ENCODE assay signal across 15 mouse cellular contexts in the genomic region with DNA sequence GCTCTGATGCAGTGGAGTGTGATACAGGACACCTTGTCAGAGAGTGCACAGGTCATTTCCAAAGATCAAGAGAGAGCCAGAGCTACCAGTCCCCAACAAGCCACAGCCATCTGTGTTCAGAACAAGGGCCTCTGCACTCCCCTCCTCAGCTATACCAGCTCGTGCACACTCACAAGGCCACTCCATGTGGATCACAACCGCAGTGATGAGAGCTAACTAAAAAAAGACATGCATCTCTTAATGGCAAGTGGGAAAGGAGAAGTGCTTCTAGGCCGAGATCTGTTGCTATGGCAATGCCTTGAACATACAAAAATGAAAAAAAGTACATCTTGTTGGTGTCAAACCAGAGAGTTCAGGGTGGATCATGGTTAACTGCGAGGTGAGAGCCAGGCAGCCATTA. TPM values are rescaled to one million over a fixed set of nuclear protein-coding genes. Genes with fewer than 3 reads are reported as not detected.
A peak's percentile ranks its signal among the peaks of the same experiment; 100 is the strongest.
DNase-seq lines count a peak whose midpoint lies in the region; ATAC-seq and TF ChIP-seq lines count a peak whose summit lies in the region.
"Had no signal": no experiment of that assay in that cellular context is flagged by ENCODE, and none has a peak within 500 bp of the region (broad histone marks: within the 10 kb centered on the region; RNA-seq: fewer than 3 reads in every experiment).

No protein-coding gene starts in this region.

- DNase-seq in hindbrain, postnatal 0 days (ENCODE audit: low spot score): peak; percentile 23
- no peak for DNase-seq in hindbrain, embryonic 14.5 days (ENCODE audit: low spot score)
- no peak for DNase-seq in midbrain, postnatal 0 days (ENCODE audit: low spot score)
- DNase-seq in right cerebral cortex, postnatal 25 days: peak; percentile 43
- no peak for DNase-seq in urinary bladder, adult 2 months (ENCODE audit: low spot score)
- no peak for DNase-seq in kidney, adult 8-10 months

- no peak overlapping the region for H3K9ac ChIP-seq in hindbrain, postnatal 0 days (replicated peaks; ENCODE audit: low read length)
- H3K9ac ChIP-seq in hindbrain, embryonic 14.5 days: no peak overlapping the region
- no peak overlapping the region for H3K9ac ChIP-seq in midbrain, postnatal 0 days (replicated peaks; ENCODE audit: low read length, poor library complexity, severe bottlenecking)
- no peak overlapping the region for H3K9ac ChIP-seq in midbrain, embryonic 13.5 days (replicated peaks)
- H3K9ac ChIP-seq: heart, embryonic 12.5 days; liver, embryonic 12.5 days; midbrain, embryonic 15.5 days had no signal

- H3K4me1 ChIP-seq in hindbrain, postnatal 0 days (ENCODE audit: insufficient read depth, low read length): peaks cover 8% of the 10 kb centered on the region
- 0 out of 2 replicates have a peak, but pooled peaks cover 6% of the 10 kb centered on the region for H3K4me1 ChIP-seq in hindbrain, embryonic 14.5 days (replicated peaks; ENCODE audit: control insufficient read depth, insufficient read depth, low read length)
- peaks cover 9% of the 10 kb centered on the region; the same call in 1 of the 2 replicates for H3K4me1 ChIP-seq in midbrain, postnatal 0 days (ENCODE audit: insufficient read depth, low read length)
- H3K4me1 ChIP-seq in midbrain, embryonic 13.5 days (replicated peaks): peaks cover 23% of the 10 kb centered on the region

- no peak overlapping the region for H3K4me2 ChIP-seq in hindbrain, postnatal 0 days (ENCODE audit: low read depth, low read length)
- no peak overlapping the region for H3K4me2 ChIP-seq in hindbrain, embryonic 14.5 days (replicated peaks)
- no peak overlapping the region for H3K4me2 ChIP-seq in midbrain, postnatal 0 days (ENCODE audit: low read depth, low read length, poor library complexity, severe bottlenecking)
- H3K4me2 ChIP-seq in midbrain, embryonic 13.5 days (replicated peaks): no peak overlapping the region
- H3K4me2 ChIP-seq: heart, embryonic 12.5 days; liver, embryonic 12.5 days; midbrain, embryonic 15.5 days had no signal

- 42% methylated on average over 4 of the region's 4 CpGs for WGBS in hindbrain, postnatal 0 days
- 60% methylated on average over 4 of the region's 4 CpGs for WGBS in hindbrain, embryonic 14.5 days
- 28% methylated on average over 4 of the region's 4 CpGs for WGBS in midbrain, postnatal 0 days
- WGBS in midbrain, embryonic 13.5 days: 54% methylated on average over 4 of the region's 4 CpGs

- no peak for ATAC-seq in hindbrain, postnatal 0 days
- no peak for ATAC-seq in hindbrain, embryonic 14.5 days (ENCODE audit: low FRiP score)
- ATAC-seq in midbrain, postnatal 0 days (ENCODE audit: low FRiP score): peak; percentile 24; the same call in 1 of the 2 replicates
- ATAC-seq in midbrain, embryonic 13.5 days: no peak
- peak; percentile 75 for ATAC-seq in granulocyte monocyte progenitor cell, adult 5-6 weeks (replicated peaks; ENCODE audit: poor library complexity, severe bottlenecking)
- ATAC-seq: CD4-positive, CD25-positive, alpha-beta regulatory T cell, adult 4 months; midbrain, embryonic 15.5 days had no signal

- H3K9me3 ChIP-seq in hindbrain, postnatal 0 days (ENCODE audit: low read length): no peaks in the 10 kb centered on the region
- H3K9me3 ChIP-seq in hindbrain, embryonic 14.5 days (ENCODE audit: control insufficient read depth, low read length): no peaks in the 10 kb centered on the region
- H3K9me3 ChIP-seq in midbrain, postnatal 0 days (ENCODE audit: low read length): no peaks in the 10 kb centered on the region
- no peaks in the 10 kb centered on the region for H3K9me3 ChIP-seq in midbrain, embryonic 13.5 days
- H3K9me3 ChIP-seq: heart, embryonic 12.5 days; liver, embryonic 12.5 days; midbrain, embryonic 15.5 days had no signal

- no peak for TF ChIP-seq CTCF in hindbrain, postnatal 0 days (IDR thresholded peaks at IDR 0.05; ENCODE audit: low read depth)
- TF ChIP-seq CTCF in midbrain, postnatal 0 days (IDR thresholded peaks at IDR 0.05): no peak

- no peaks in the 10 kb centered on the region for H3K36me3 ChIP-seq in hindbrain, postnatal 0 days (ENCODE audit: insufficient read depth, low read length)
- H3K36me3 ChIP-seq in hindbrain, embryonic 14.5 days (replicated peaks; ENCODE audit: control insufficient read depth, insufficient read depth): no peaks in the 10 kb centered on the region
- H3K36me3 ChIP-seq in midbrain, postnatal 0 days (ENCODE audit: insufficient read depth, low read length): no peaks in the 10 kb centered on the region
- no peaks in the 10 kb centered on the region for H3K36me3 ChIP-seq in midbrain, embryonic 13.5 days
- H3K36me3 ChIP-seq: heart, embryonic 12.5 days; liver, embryonic 12.5 days; midbrain, embryonic 15.5 days had no signal

- no peaks in the 10 kb centered on the region for H3K27me3 ChIP-seq in hindbrain, postnatal 0 days (ENCODE audit: insufficient read depth, low read length)
- H3K27me3 ChIP-seq in hindbrain, embryonic 14.5 days (ENCODE audit: control insufficient read depth, insufficient read depth, low read length): no peaks in the 10 kb centered on the region
- no peaks in the 10 kb centered on the region for H3K27me3 ChIP-seq in midbrain, postnatal 0 days (ENCODE audit: insufficient read depth, low read length)
- H3K27me3 ChIP-seq in midbrain, embryonic 13.5 days: no peaks in the 10 kb centered on the region
- H3K27me3 ChIP-seq: heart, embryonic 12.5 days; liver, embryonic 12.5 days; midbrain, embryonic 15.5 days had no signal

- no peak overlapping the region; the same call in 1 of the 2 replicates for H3K27ac ChIP-seq in hindbrain, postnatal 0 days
- H3K27ac ChIP-seq in hindbrain, embryonic 14.5 days: no peak overlapping the region
- peak overlapping the region; percentile 52 for H3K27ac ChIP-seq in midbrain, postnatal 0 days (ENCODE audit: low read depth, low read length)
- no peak overlapping the region for H3K27ac ChIP-seq in midbrain, embryonic 13.5 days
- H3K27ac ChIP-seq: liver, embryonic 12.5 days; midbrain, embryonic 15.5 days had no signal

- H3K4me3 ChIP-seq in hindbrain, postnatal 0 days (ENCODE audit: low read length): no peak overlapping the region
- no peak overlapping the region for H3K4me3 ChIP-seq in hindbrain, embryonic 14.5 days (replicated peaks; ENCODE audit: low read length)
- no peak overlapping the region for H3K4me3 ChIP-seq in midbrain, postnatal 0 days (ENCODE audit: low read depth, low read length)
- H3K4me3 ChIP-seq in midbrain, embryonic 13.5 days (replicated peaks): no peak overlapping the region
- H3K4me3 ChIP-seq: heart, embryonic 12.5 days; liver, embryonic 12.5 days; midbrain, embryonic 15.5 days had no signal

RNA-seq across cellular contexts. Expression of a gene that starts 3.7 kb away (rescaled TPM):
- total RNA-seq in hindbrain, postnatal 0 days (2014; rRNA removed): 8.7 and 18.9 TPM in 2 replicates
- 12.6 and 15.5 TPM in 2 replicates for polyA plus RNA-seq in hindbrain, postnatal 0 days (2015; fragmentation: Nextera tagmentation; extraction: Ambion mirVana)
- polyA plus RNA-seq in hindbrain, embryonic 14.5 days (2014; fragmentation: Nextera tagmentation; extraction: Ambion mirVana): 8.1 and 9.3 TPM in 2 replicates
- 16.7 and 25.5 TPM in 2 replicates for total RNA-seq in midbrain, postnatal 0 days (2014; rRNA removed)
- polyA plus RNA-seq in midbrain, postnatal 0 days (2015; fragmentation: Nextera tagmentation; extraction: Ambion mirVana): 27.2 and 31.6 TPM in 2 replicates
- 14.5 and 17.3 TPM in 2 replicates for polyA plus RNA-seq in midbrain, embryonic 13.5 days (2015; fragmentation: Nextera tagmentation; extraction: Ambion mirVana)
- not detected in 2 replicates for total RNA-seq in granulocyte monocyte progenitor cell, adult 5-6 weeks (2014; fragmentation: Nextera tagmentation)
- total RNA-seq in granulocyte monocyte progenitor cell, adult 5-6 weeks (2017): not detected in 2 replicates
- polyA plus RNA-seq in urinary bladder, adult 2 months (2012; rRNA removed): 2.1 and 2.3 TPM in 2 replicates
- polyA plus RNA-seq: CD4-positive, CD25-positive, alpha-beta regulatory T cell, adult 4 months had no signal

RNA-seq across cellular contexts. Expression of a gene that starts 8.2 kb away (rescaled TPM):
- 29.8 and 41.1 TPM in 2 replicates for total RNA-seq in hindbrain, postnatal 0 days (2014; rRNA removed)
- polyA plus RNA-seq in hindbrain, postnatal 0 days (2015; fragmentation: Nextera tagmentation; extraction: Ambion mirVana): 39.0 and 39.7 TPM in 2 replicates
- polyA plus RNA-seq in hindbrain, embryonic 14.5 days (2014; fragmentation: Nextera tagmentation; extraction: Ambion mirVana): 45.8 and 54.6 TPM in 2 replicates
- total RNA-seq in midbrain, postnatal 0 days (2014; rRNA removed): 28.5 and 36.4 TPM in 2 replicates
- polyA plus RNA-seq in midbrain, postnatal 0 days (2015; fragmentation: Nextera tagmentation; extraction: Ambion mirVana): 38.3 and 38.9 TPM in 2 replicates
- 100 and 107 TPM in 2 replicates for polyA plus RNA-seq in midbrain, embryonic 13.5 days (2015; fragmentation: Nextera tagmentation; extraction: Ambion mirVana)
- 7.1 and 11.3 TPM in 2 replicates for total RNA-seq in granulocyte monocyte progenitor cell, adult 5-6 weeks (2014; fragmentation: Nextera tagmentation)
- 1.8 and 7.3 TPM in 2 replicates for total RNA-seq in granulocyte monocyte progenitor cell, adult 5-6 weeks (2017)
- 2.7 and 5.1 TPM in 2 replicates for polyA plus RNA-seq in urinary bladder, adult 2 months (2012; rRNA removed)

RNA-seq across cellular contexts. Expression of a gene that starts 29.3 kb away (rescaled TPM):
- total RNA-seq in hindbrain, postnatal 0 days (2014; rRNA removed): not detected in 2 replicates
- 0.15 TPM in 1 of 2 replicates, not detected in the other for polyA plus RNA-seq in hindbrain, postnatal 0 days (2015; fragmentation: Nextera tagmentation; extraction: Ambion mirVana)
- polyA plus RNA-seq in hindbrain, embryonic 14.5 days (2014; fragmentation: Nextera tagmentation; extraction: Ambion mirVana): not detected in 2 replicates
- not detected in 2 replicates for total RNA-seq in midbrain, postnatal 0 days (2014; rRNA removed)
- not detected in 2 replicates for polyA plus RNA-seq in midbrain, postnatal 0 days (2015; fragmentation: Nextera tagmentation; extraction: Ambion mirVana)
- 0.26 TPM in 1 of 2 replicates, not detected in the other for polyA plus RNA-seq in midbrain, embryonic 13.5 days (2015; fragmentation: Nextera tagmentation; extraction: Ambion mirVana)
- not detected in 2 replicates for total RNA-seq in granulocyte monocyte progenitor cell, adult 5-6 weeks (2014; fragmentation: Nextera tagmentation)
- not detected in 2 replicates for total RNA-seq in granulocyte monocyte progenitor cell, adult 5-6 weeks (2017)
- 0.45 and 0.75 TPM in 2 replicates for polyA plus RNA-seq in urinary bladder, adult 2 months (2012; rRNA removed)
- total RNA-seq: layer of hippocampus, adult 18-20 months had no signal
- polyA plus RNA-seq: CD4-positive, CD25-positive, alpha-beta regulatory T cell, adult 4 months; cerebellum, adult 2 months; embryonic facial prominence, embryonic 11.5 days; heart, embryonic 12.5 days had no signal

RNA-seq across cellular contexts. Expression of a gene that starts 44.2 kb away (rescaled TPM):
- total RNA-seq in hindbrain, postnatal 0 days (2014; rRNA removed): 164 and 179 TPM in 2 replicates
- 383 and 384 TPM in 2 replicates for polyA plus RNA-seq in hindbrain, postnatal 0 days (2015; fragmentation: Nextera tagmentation; extraction: Ambion mirVana)
- polyA plus RNA-seq in hindbrain, embryonic 14.5 days (2014; fragmentation: Nextera tagmentation; extraction: Ambion mirVana): 255 and 259 TPM in 2 replicates
- 142 and 166 TPM in 2 replicates for total RNA-seq in midbrain, postnatal 0 days (2014; rRNA removed)
- 316 and 320 TPM in 2 replicates for polyA plus RNA-seq in midbrain, postnatal 0 days (2015; fragmentation: Nextera tagmentation; extraction: Ambion mirVana)
- polyA plus RNA-seq in midbrain, embryonic 13.5 days (2015; fragmentation: Nextera tagmentation; extraction: Ambion mirVana): 236 and 245 TPM in 2 replicates
- 16.0 and 24.7 TPM in 2 replicates for total RNA-seq in granulocyte monocyte progenitor cell, adult 5-6 weeks (2014; fragmentation: Nextera tagmentation)
- total RNA-seq in granulocyte monocyte progenitor cell, adult 5-6 weeks (2017): 13.2 and 18.3 TPM in 2 replicates
- 59.8 and 62.7 TPM in 2 replicates for polyA plus RNA-seq in urinary bladder, adult 2 months (2012; rRNA removed)

RNA-seq across cellular contexts. Expression of a gene that starts 46.4 kb away (rescaled TPM):
- total RNA-seq in hindbrain, postnatal 0 days (2014; rRNA removed): 5.3 and 6.1 TPM in 2 replicates
- polyA plus RNA-seq in hindbrain, postnatal 0 days (2015; fragmentation: Nextera tagmentation; extraction: Ambion mirVana): 18.7 and 20.0 TPM in 2 replicates
- 7.9 and 8.4 TPM in 2 replicates for polyA plus RNA-seq in hindbrain, embryonic 14.5 days (2014; fragmentation: Nextera tagmentation; extraction: Ambion mirVana)
- total RNA-seq in midbrain, postnatal 0 days (2014; rRNA removed): 8.5 and 10.2 TPM in 2 replicates
- 13.0 and 14.8 TPM in 2 replicates for polyA plus RNA-seq in midbrain, postnatal 0 days (2015; fragmentation: Nextera tagmentation; extraction: Ambion mirVana)
- 6.0 and 6.2 TPM in 2 replicates for polyA plus RNA-seq in midbrain, embryonic 13.5 days (2015; fragmentation: Nextera tagmentation; extraction: Ambion mirVana)
- 2.2 and 6.2 TPM in 2 replicates for total RNA-seq in granulocyte monocyte progenitor cell, adult 5-6 weeks (2014; fragmentation: Nextera tagmentation)
- 4.3 and 5.6 TPM in 2 replicates for total RNA-seq in granulocyte monocyte progenitor cell, adult 5-6 weeks (2017)
- 148 and 153 TPM in 2 replicates for polyA plus RNA-seq in urinary bladder, adult 2 months (2012; rRNA removed)
- polyA plus RNA-seq: CD4-positive, CD25-positive, alpha-beta regulatory T cell, adult 4 months had no signal

Comparison
In these comparisons a context has a peak if more than half of its experiments do, and no peak if none do; other contexts are left out.
1. ATAC-seq: peak in midbrain, postnatal 0 days (single experiment) and granulocyte monocyte progenitor cell, adult 5-6 weeks (single experiment); none in hindbrain, postnatal 0 days (single experiment), hindbrain, embryonic 14.5 days (single experiment) and midbrain, embryonic 13.5 days (single experiment).
2. DNase-seq: peak in hindbrain, postnatal 0 days (single experiment) and right cerebral cortex, postnatal 25 days (single experiment); none in hindbrain, embryonic 14.5 days (single experiment), midbrain, postnatal 0 days (single experiment), urinary bladder, adult 2 months (single experiment) and kidney, adult 8-10 months (0 of 2).